Mouse (Mus musculus): ENCODE data around the gene Prss57. TPM values are rescaled to one million over a fixed set of nuclear protein-coding genes. Genes with fewer than 3 reads are reported as not detected.

Prss57 gene
- total RNA-seq, 2 experiments from 2014 or later, result 1.7 to 2.4 TPM

DNA sequence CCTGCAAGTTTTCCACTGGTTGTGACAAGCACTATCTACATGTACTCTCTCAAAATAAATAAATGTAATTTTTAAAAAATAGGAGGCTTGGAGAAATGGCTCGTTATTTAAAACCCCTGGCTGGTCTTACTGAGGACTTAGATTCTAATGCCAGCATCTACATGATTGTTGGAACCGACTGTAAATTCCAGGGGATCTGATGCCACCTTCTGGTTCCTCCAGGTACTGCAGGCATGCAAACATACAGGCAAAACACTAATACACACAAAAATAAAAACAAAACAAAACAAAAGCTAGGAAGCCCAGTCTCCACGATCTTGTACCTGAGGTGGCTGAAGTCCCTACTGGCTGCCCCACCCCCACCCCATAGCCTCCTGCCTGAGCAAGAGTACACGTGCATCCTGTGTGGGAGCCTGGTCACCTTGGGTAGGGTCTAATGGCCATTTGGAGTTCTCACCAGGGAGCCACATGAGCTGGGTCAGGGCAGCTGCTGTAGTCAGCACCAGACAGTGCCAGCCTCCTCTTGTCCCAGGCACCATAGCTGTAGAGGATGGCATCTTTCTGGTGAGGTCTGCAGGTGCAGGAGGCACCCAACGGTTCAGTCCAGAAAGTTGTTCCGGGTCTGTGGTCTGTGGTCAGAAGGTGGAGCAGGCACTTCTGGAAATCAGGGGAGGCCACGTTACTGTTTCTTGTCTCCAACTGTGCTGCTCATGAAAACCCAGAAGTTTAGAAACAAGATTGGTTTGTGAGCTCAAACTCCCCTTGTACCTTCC lies 2.2 kb downstream of the Prss57 start:
- peak; percentile 24; the same call in 1 of the 2 replicates for ATAC-seq (replicated peaks; ENCODE audit: low FRiP score, low TSS enrichment, poor library complexity, severe bottlenecking)

DNA sequence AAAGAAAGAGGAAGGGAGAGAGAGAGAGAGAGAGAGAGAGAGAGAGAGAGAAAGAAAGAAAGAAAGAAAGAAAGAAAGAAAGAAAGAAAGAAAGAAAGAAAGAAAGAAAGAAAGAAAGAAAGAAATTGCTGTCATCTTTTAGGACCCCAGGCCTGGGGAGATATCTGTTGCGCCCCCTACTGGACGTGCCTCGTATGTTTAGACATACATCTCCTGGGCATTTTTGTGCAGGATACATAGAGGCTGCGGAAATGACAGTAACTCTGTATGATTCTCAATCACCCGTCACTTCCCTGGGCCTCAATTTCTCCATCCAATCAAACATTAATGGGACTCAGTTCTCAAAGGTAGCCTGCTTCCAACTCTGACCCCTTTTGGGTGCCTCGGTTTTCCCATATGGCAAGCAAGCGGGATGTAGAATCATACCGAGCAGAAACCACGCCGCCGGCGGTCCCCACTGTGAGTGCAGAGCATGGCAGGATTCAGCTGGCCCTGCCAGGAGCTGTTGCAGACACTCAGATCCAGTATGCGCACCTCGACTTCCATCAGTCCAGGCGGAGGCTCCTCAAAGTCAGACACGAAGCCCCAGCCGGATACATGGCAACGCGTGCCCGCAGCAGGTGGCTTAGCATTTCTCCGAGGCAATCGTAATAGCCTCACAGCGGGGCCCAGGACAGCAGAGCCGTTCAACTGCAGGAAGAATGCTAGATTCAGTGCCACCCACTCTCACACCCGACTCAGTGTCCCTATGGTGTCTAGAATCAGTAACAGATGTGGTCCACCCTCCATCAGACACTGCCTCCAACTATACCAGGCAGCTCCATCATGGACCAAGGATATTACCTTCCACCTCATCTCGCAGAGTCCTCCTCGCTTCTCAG lies 6.6 kb downstream of the Prss57 start:
- no peak for ATAC-seq (replicated peaks; ENCODE audit: low FRiP score, low TSS enrichment, poor library complexity, severe bottlenecking)

DNA sequence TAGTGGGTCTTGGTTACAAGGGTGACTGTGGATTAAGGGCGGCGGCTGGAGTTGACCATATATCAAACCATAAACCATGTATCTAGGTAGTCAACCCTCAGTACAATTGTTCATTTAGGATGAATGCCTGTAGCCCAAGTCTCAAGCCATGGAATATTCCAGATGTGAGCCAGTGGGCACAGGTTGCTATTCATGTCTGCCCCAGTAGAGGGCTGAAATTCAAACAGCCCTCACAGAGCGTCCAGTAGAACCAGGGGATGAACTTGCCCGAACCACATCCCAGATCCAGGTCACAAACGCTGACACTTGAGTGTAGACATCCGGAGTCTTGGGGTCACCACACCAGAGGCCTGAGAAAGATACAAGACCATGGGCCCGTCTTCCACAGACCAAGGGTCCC lies 7.7 kb downstream of the Prss57 start:
- no peak for ATAC-seq (replicated peaks; ENCODE audit: low FRiP score, low TSS enrichment, poor library complexity, severe bottlenecking)

DNA sequence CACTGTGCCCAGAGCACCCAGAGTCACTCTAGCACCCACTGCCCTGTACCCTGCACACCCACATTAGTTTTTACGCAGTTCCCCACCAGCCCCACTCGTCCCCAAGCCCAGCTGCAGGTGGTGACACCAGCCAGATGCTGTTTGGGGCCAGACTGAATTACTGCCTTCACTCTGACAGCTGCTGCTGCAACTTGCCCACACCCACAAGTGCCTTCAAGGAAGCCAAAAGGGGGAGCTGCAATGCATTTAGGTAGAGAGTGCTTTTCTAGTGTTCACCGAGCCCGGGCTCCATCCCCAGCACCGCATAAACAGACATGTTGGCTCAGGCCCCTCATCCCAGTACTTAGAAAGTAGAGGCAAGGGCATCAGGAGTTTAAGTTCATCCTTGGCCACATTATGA lies 8.8 kb downstream of the Prss57 start:
- no peak for ATAC-seq (replicated peaks; ENCODE audit: low FRiP score, low TSS enrichment, poor library complexity, severe bottlenecking)

DNA sequence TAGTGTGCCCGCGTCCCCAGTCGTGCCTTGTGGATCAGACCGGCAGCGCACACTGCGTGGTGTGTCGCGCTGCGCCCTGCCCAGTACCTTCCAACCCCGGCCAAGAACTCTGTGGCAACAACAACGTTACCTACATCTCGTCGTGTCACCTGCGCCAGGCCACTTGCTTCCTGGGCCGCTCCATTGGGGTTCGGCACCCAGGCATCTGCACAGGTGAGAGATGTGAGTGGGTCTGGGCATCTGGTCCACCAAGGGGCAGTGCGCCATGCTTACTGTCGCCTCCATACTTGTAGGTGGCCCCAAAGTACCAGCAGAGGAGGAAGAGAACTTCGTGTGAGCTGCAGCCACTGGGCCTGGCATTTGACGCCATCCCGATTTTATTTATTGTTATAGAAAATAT lies 9.6 kb downstream of the Prss57 start:
- no peak for ATAC-seq (replicated peaks; ENCODE audit: low FRiP score, low TSS enrichment, poor library complexity, severe bottlenecking)

DNA sequence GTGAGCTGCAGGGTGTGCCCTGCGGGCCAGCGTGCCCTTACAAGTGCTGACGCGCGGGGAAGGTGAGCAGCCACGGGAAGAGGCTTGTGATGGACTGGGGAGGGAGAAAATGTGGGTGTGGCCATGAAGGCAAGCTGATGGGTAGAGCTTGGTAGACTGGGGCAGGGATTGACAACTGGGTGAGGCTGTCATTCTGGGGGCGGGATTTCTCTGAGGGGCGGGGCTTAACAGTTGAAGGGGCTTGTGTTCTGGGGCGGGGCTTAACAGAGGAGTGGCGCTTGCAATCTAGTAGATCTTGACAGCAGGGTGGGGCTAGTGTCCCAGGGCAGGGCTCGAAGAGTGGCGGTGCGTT lies 10.1 kb downstream of the Prss57 start:
- ATAC-seq (replicated peaks; ENCODE audit: low FRiP score, low TSS enrichment, poor library complexity, severe bottlenecking), result peak; percentile 75

DNA sequence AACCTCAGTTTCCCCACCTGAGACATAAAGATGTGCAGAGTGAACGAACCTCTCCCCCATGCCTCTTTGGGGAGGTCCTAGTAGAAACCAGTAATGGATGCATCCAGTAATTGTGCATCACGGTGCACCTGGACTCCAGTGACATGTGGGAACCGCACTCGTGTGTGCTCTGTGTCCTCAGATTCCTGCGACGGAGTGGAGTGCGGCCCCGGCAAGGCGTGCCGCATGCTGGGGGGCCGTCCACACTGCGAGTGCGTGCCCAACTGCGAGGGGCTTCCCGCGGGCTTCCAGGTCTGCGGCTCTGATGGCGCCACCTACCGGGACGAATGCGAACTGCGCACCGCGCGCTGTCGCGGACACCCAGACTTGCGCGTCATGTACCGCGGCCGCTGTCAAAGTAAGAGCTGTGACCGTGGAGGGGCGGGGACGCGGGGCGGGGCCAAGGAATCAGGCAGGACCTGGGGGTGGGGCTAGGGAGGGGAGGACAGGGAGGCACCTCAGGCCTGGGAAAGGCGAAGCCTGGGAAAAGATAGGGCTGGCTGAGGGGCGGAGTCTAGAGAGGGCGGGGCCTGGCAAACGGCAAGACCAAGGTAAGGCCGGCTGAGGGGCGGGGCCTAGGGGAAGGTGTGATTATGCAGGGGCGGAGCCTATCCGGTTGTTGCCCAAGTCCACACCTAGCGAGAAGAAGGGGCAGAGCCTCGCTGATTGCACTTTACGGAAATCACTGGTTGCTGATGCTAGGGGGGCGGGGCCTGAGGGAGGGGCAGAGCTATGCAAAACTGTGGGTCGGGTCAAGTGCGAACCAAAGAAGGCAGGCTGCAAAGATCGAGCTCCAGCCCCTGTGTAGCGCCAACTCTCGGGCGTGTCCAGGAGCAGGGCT lies 10.7 kb downstream of the Prss57 start:
- peak; percentile 78 for ATAC-seq (replicated peaks; ENCODE audit: low FRiP score, low TSS enrichment, poor library complexity, severe bottlenecking)

DNA sequence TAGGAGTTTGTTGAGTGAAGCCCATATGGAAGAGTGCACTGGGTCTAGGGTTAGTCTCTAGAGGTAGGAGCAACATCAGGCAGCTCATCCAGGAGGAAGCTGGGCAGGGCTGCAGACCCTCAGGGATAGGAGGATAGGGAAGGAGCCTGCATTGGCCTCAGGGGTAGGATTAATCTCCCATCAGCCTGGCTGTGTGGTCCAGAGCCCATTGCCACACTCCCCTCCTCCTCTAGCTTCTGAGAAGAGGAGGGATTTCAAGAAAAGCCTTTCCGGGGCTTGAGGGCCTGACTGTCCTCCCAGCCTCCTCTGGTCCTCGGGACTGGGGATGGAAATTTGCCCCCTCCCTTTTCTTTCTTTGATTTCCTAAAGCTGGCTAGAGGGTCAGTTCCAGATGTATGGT lies 11.6 kb downstream of the Prss57 start:
- no peak for ATAC-seq (replicated peaks; ENCODE audit: low FRiP score, low TSS enrichment, poor library complexity, severe bottlenecking)

DNA sequence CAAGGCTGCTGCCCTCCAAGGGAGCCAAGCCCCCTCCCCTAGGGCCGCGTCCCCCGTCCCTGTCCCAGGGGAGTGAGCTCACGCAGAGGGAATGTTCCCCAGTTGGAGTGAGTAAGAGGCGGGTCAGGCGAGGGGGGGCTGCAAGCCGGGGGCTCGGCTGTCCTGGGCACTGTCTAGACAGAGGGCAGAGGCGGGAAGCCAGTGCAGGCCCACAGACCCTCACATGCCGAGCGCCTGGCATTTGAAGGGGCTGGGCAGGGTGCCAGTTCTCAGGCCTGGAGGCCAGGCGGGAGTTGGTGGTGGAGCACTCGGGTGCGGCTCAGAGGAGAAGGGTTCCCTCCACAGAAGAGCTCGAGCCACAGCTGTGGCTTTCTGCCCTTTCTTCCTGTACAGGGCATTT lies 12.8 kb downstream of the Prss57 start:
- ATAC-seq (replicated peaks; ENCODE audit: low FRiP score, low TSS enrichment, poor library complexity, severe bottlenecking), result no peak

DNA sequence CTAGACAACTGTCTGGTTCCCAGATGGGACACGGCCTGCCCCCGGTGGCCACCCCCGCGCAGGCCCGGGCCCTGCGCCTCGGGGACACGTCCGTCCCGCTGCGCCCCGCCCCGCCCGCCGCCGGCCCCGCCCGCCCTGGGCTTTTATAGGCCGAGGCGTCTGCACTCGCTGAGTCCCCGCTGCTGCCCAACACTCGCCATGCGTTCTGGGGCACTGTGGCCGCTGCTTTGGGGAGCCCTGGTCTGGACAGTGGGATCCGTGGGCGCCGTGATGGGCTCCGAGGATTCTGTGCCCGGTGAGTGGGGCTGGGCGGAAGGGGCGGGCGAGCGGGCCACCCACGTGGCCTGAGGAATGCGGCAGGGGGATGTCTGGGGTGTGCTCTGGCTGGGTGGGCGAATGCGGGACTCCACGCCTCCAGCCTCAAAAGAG lies 13.6 kb downstream of the Prss57 start, which contains the start of gene Fstl3:
TSS of gene Fstl3 (plus strand) at position 170 of the 429 bp plus-strand sequence.
- ATAC-seq (replicated peaks; ENCODE audit: low FRiP score, low TSS enrichment, poor library complexity, severe bottlenecking), result no peak

DNA sequence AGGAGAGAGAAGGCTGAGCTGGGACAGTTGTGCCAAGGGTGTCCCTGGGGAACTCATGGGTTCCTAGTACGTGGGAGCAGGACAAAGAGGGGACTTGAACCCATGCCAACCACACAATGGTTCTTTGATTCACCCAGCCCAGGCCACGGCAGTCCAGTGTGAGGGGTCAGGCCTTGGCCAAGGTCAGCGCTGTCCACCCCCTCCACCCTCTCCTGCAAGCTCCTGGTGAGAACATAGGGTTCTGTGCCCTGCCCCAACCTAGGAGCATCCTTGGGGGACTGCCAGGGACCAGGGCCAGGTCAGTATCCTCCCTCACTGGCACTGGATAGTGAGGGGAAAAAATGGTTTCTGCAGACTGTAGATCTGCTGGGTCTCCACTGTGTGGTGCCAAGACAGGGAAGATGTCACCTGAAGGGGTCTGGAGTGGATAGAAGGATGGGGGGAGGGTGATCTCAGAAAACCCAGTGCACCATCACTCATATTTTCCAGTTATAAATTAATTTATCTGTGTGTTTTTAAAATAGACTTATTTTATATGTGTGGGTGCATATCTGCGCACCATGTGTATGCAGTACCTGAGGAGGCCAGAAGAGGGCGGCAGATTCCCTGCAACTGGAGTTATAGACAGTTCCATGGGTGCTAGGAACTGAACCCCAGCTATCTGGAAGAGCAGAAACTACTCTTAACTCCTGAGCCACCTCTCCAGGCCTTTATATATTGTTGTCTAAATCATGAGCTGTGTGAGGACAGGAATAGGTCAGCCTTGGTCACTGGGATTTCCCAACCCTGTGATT lies 16.1 kb downstream of the Prss57 start:
- no peak for ATAC-seq (replicated peaks; ENCODE audit: low FRiP score, low TSS enrichment, poor library complexity, severe bottlenecking)

DNA sequence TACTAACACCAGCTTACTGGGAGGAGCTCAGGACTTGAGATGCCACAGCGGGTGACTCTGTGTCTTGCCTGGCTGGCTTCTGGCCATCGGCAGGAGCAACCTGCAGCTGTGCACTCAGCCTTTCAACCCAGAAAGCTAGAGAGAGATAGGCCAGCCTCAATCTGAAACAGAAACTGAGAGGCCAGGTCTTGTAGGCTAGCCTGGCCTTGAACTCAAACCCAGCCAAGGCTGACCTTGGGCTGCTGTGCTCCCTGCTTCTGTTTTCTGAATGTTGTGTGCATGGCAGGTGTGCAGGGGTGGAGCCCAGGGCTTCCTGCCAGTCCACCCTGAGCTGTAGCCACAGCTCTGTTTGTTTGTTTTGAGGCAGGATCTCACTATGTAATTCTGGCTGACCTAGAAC lies 17.6 kb downstream of the Prss57 start:
- no peak for ATAC-seq (replicated peaks; ENCODE audit: low FRiP score, low TSS enrichment, poor library complexity, severe bottlenecking)

DNA sequence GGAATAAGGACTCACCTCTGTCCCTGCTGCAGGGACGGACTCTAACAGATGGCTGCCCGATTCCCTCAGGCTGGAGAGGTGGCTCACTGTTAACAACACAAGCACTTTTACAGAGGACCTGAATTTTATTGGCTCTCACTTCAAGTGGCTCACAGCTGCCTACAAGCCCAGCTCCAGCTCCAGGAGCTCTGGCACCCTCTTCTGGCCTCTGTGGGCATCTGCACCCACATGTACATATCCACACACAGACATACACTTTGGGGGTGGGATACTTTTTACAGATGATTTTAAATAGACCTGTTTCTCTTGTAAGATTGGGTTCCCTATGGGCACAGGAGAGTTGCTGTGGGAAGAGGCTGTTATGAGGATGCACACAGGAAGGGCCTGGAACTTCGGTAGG lies 18.4 kb downstream of the Prss57 start:
- ATAC-seq (replicated peaks; ENCODE audit: low FRiP score, low TSS enrichment, poor library complexity, severe bottlenecking), result no peak

DNA sequence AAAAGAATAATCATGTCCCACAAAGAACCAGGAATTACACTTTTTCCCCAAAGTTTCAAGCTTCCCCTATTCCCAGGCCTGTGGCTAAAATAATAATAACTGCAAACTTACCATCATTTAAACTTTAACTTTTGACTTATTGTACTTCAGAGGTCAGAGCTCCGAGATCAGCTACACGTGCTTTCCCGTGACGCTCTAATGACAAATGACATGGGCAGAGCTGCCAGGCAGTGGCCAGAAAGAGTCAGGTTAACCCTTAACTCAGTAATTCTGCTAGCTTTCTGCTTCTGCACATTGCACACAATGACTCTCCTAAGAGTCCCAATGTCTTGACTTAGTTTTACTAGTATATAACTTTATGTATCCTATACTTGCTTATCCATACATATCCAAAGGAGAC lies 21.4 kb downstream of the Prss57 start:
- ATAC-seq (replicated peaks; ENCODE audit: low FRiP score, low TSS enrichment, poor library complexity, severe bottlenecking), result no peak

DNA sequence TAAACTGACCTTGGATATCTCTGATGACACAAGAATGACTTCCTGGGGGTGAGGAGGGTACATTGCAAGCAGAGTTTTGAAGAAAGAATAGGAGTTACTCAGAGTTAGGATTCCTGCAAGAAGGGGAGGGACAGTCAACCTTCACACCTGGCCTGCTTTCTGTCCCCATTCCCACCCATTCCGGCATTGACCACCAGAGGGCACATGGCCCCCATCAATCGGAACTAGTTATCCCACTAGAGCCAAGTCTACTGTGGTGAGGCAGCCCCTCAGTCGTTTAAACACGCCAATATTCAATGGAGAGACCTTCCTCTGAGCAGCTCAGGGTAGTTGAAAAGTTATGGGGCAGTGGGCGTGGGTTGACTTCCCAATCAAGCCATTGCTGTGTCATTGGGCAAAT lies 22.4 kb downstream of the Prss57 start:
- ATAC-seq (replicated peaks; ENCODE audit: low FRiP score, low TSS enrichment, poor library complexity, severe bottlenecking), result 0 out of 2 replicates have a peak, but pooled peaks have one; percentile 27

DNA sequence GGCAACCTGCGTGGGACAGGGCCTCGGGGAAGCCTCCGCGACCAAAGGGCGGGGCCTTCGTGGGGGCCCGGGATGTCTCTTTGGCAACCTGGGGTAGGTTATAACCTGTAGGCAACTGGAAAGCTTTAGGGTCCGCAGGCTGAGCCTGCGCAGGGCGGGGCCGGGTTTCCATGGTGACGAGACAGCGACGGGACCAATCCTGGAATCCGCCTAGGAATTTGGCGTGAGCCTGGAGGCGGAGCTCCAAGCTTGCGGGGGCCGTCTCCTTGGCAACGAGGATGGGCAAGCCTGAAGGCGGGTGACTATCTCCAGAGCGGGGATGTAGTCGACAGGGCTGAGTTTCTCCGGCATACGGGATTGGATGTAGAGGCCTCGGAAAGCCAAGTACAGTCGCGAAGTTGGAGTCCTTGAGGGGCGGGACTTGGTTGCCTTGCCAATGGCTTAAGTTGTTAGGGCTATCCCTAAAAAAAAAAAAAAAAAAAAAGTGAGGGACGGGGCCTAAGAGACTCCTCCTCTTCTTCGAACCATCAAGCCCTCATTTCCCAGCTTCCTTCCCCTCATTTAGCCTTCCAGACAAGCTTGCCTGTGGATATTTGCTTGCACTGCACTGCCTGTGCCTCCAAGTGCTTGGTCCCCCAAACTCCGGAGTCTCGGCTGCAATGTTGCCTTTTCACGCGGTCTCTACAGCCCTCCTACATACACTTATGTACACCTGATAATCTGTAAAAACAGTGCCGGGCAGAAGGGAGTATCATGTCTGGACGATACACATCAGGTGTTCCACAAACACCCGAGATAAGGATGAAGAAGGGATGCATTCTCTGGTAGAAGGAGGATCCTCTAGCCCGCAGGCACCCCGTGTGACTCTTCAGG lies 23.2 kb downstream of the Prss57 start:
- ATAC-seq (replicated peaks; ENCODE audit: low FRiP score, low TSS enrichment, poor library complexity, severe bottlenecking), result peak; percentile 43

DNA sequence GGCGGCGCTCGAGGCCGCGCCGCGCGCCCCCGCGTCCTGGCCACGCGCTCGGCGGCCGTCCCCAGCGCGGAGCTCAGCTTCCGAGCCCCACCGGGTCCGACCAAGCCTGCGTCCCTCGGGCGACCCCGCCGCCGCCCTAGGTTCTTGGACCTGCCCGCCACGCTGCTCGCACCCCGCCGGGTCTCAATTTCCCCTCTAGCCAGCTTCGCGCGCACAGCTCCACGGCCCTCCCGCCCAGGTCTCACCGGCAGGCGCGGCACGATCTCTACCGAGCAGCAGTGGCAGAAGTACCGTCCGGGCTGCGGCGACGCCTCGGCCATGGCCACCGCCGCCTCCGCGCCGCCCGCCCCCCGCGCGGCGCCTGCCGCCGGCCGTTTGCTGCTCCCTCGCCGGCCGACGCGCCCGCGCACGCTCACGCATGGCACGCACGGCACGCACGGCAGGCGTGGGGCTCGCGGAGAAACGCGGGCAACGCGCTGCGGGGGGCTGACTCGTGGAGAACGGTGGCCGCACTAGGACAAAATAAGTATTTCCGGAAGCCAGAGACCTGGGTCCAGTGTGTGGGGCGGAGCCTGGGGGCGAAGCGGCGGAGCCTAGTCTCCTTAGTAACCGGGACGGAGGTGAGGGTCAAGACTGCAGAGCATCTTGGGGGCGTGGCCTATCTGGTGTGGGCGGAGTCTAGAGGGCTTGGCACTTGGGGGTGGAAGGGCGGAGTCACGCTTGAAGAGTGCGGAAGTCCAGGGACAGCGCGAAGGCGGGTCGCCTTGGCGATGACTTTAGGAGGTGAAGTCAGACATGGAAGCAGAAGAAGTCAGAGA lies 24.0 kb downstream of the Prss57 start, which contains the start of gene Rnf126:
TSS of gene Rnf126 (minus strand) at position 445 of the 818 bp plus-strand sequence.
- ATAC-seq (replicated peaks; ENCODE audit: low FRiP score, low TSS enrichment, poor library complexity, severe bottlenecking), result peak; percentile 92
